Mouse (Mus musculus): ENCODE results near the gene Kiss1.

GRCm38 (mm10) chr1:133331142-133331541 is 9.5 kb downstream of the Kiss1 start:
- TF ChIP-seq CTCF (IDR thresholded peaks at IDR 0.05; ENCODE audit: borderline replicate concordance, insufficient read depth, low read depth, low read length) (no peak), POLR2A (IDR thresholded peaks at IDR 0.05; ENCODE audit: borderline replicate concordance, insufficient read depth, low read length) (no peak)
